Mouse (Mus musculus) forebrain, embryonic 11.5 days (tissue): Measurements from ENCODE around the gene Col10a1. TPM values are rescaled to one million over a fixed set of nuclear protein-coding genes. Genes with fewer than 3 reads are reported as not detected.

ENCODE experiments used
- ATAC-seq: fragments of 200-750 bp; cut with Nextera tagmentation; replicated peaks from 2 replicates; pipeline ENCODE4 v1.8.0; 2017; ENCODE audit warnings: moderate TSS enrichment; ENCODE audit not compliant: low FRiP score
- DNase-seq: peaks from one replicate; pipeline ENCODE4 v3.0.0-alpha.2; 2017; ENCODE audit warnings: low spot score
- H3K27ac ChIP-seq: fragments of 300-500 bp; sonication (generic); 2 replicates; pipeline ENCODE4 v1.5.1; 2014; ENCODE audit warnings: low read depth, low read length
- H3K27me3 ChIP-seq: fragments of 300-500 bp; sonication (generic); 2 replicates; pipeline ENCODE4 v1.6.1; 2014; ENCODE audit warnings: mild to moderate bottlenecking, low read length, mixed read lengths; ENCODE audit not compliant: control insufficient read depth, insufficient read depth
- H3K36me3 ChIP-seq: fragments of 300-500 bp; sonication (generic); 2 replicates; pipeline ENCODE4 v1.6.1; 2014; ENCODE audit warnings: mild to moderate bottlenecking, low read length, moderate library complexity, mixed read lengths; ENCODE audit not compliant: control insufficient read depth, insufficient read depth
- H3K4me1 ChIP-seq: fragments of 300-500 bp; sonication (generic); replicated peaks from 2 replicates; pipeline ENCODE4 v1.6.1; 2014; ENCODE audit warnings: low read length, mixed read lengths; ENCODE audit not compliant: control insufficient read depth, insufficient read depth
- H3K4me2 ChIP-seq: fragments of 300-500 bp; sonication (generic); 2 replicates; pipeline ENCODE4 v1.6.1; 2014; ENCODE audit warnings: low read depth, mild to moderate bottlenecking, low read length, moderate library complexity, mixed read lengths; ENCODE audit not compliant: severe bottlenecking
- H3K4me3 ChIP-seq: fragments of 300-500 bp; sonication (generic); 2 replicates; pipeline ENCODE4 v1.5.1; 2014; ENCODE audit warnings: low read depth, low read length
- H3K9ac ChIP-seq: fragments of 300-500 bp; sonication (generic); 2 replicates; pipeline ENCODE4 v1.6.1; 2014; ENCODE audit warnings: low read length
- H3K9me3 ChIP-seq: fragments of 300-500 bp; sonication (generic); 2 replicates; pipeline ENCODE4 v1.6.1; 2016; ENCODE audit warnings: low read length, mixed read lengths; ENCODE audit not compliant: control insufficient read depth
- WGBS: fragments of 180-500 bp; shearing (Covaris S2); extraction: QIAGEN DNeasy Blood & Tissue Kit; methylation state at CpG from one replicate; pipeline ENCODE4 v1.1.7; 2014; 5-methylcytosine and 5-hydroxymethylcytosine counted together
- polyA plus RNA-seq: library from polyadenylated mRNA; unstranded; fragments of >200 nt; fragmentation: Nextera tagmentation; extraction: Ambion mirVana; gene quantifications from 2 replicates; pipeline ENCODE4 v1.2.1, GENCODE M21; 2014

The Col10a1 gene
- 0.11 TPM in 2 replicates for polyA plus RNA-seq

- Histone ChIP-seq H3K9me3 (no peaks in the 10 kb centered on the region), H3K9ac (no peak within 1 kb of the TSS), H3K36me3 (no peaks in the 10 kb centered on the region), H3K4me2 (no peak within 1 kb of the TSS), H3K4me3 (no peak within 1 kb of the TSS), H3K4me1 (no peaks in the 10 kb centered on the region), H3K27me3 (no peaks in the 10 kb centered on the region), H3K27ac (no peak within 1 kb of the TSS)
- WGBS: 64% methylated on average over 8 of the region's 8 CpGs
- ATAC-seq: no peak
- DNase-seq: no peak
Measured at GRCm38 (mm10) chr10:34389681-34390080, at the start of gene Col10a1. TSS of gene Col10a1 (plus strand) at chr10:34389981.

- Histone ChIP-seq H3K27ac (no peak overlapping the region), H3K9ac (no peak overlapping the region), H3K27me3 (no peaks in the 10 kb centered on the region), H3K9me3 (no peaks in the 10 kb centered on the region), H3K4me2 (no peak overlapping the region), H3K36me3 (no peaks in the 10 kb centered on the region), H3K4me3 (no peak overlapping the region), H3K4me1 (no peaks in the 10 kb centered on the region)
- ATAC-seq (no peak), DNase-seq (no peak)
- 79% methylated on average over 6 of the region's 6 CpGs for WGBS
Measured at GRCm38 (mm10) chr10:34341014-34341413, 48.8 kb upstream of the Col10a1 start.

GRCm38 (mm10) chr10:34341886-34342285, 47.9 kb upstream of the Col10a1 start:
- ATAC-seq: no peak
- Histone ChIP-seq H3K4me3 (no peak overlapping the region), H3K36me3 (no peaks in the 10 kb centered on the region), H3K27me3 (no peaks in the 10 kb centered on the region), H3K9ac (no peak overlapping the region), H3K9me3 (no peaks in the 10 kb centered on the region), H3K27ac (no peak overlapping the region), H3K4me1 (no peaks in the 10 kb centered on the region), H3K4me2 (no peak overlapping the region)
- DNase-seq: no peak
- 85% methylated on average over 1 of the region's 1 CpGs for WGBS

- DNase-seq (no peak), ATAC-seq (no peak)
- Histone ChIP-seq H3K36me3 (no peaks in the 10 kb centered on the region), H3K4me1 (no peaks in the 10 kb centered on the region), H3K27me3 (no peaks in the 10 kb centered on the region), H3K4me3 (no peak overlapping the region), H3K9ac (no peak overlapping the region), H3K9me3 (no peaks in the 10 kb centered on the region), H3K27ac (no peak overlapping the region), H3K4me2 (no peak overlapping the region)
- 84% methylated on average over 4 of the region's 4 CpGs for WGBS
Measured at GRCm38 (mm10) chr10:34352166-34352565, 37.6 kb upstream of the Col10a1 start.

GRCm38 (mm10) chr10:34358263-34358662, 31.5 kb upstream of the Col10a1 start:
- H3K27ac ChIP-seq: no peak overlapping the region
- ATAC-seq (no peak), DNase-seq (no peak)
- no peak overlapping the region for H3K9ac ChIP-seq
- H3K4me3 ChIP-seq: no peak overlapping the region
- no peaks in the 10 kb centered on the region for H3K9me3 ChIP-seq
- no peak overlapping the region for H3K4me2 ChIP-seq
- H3K36me3 ChIP-seq: no peaks in the 10 kb centered on the region
- WGBS: 69% methylated on average over 3 of the region's 3 CpGs
- H3K27me3 ChIP-seq: no peaks in the 10 kb centered on the region
- no peaks in the 10 kb centered on the region for H3K4me1 ChIP-seq

- no peak overlapping the region for H3K4me3 ChIP-seq
- H3K4me1 ChIP-seq: no peaks in the 10 kb centered on the region
- H3K27ac ChIP-seq: no peak overlapping the region
- DNase-seq (no peak), ATAC-seq (no peak)
- H3K36me3 ChIP-seq: no peaks in the 10 kb centered on the region
- no peak overlapping the region for H3K4me2 ChIP-seq
- no peaks in the 10 kb centered on the region for H3K9me3 ChIP-seq
- H3K27me3 ChIP-seq: no peaks in the 10 kb centered on the region
- H3K9ac ChIP-seq: no peak overlapping the region
Measured at GRCm38 (mm10) chr10:34363756-34364155, 26.0 kb upstream of the Col10a1 start.

GRCm38 (mm10) chr10:34368138-34368537, 21.6 kb upstream of the Col10a1 start:
- H3K9ac ChIP-seq: no peak overlapping the region
- DNase-seq (no peak), ATAC-seq (no peak)
- no peaks in the 10 kb centered on the region for H3K9me3 ChIP-seq
- no peak overlapping the region for H3K4me3 ChIP-seq
- H3K4me1 ChIP-seq: no peaks in the 10 kb centered on the region
- no peak overlapping the region for H3K27ac ChIP-seq
- no peaks in the 10 kb centered on the region for H3K36me3 ChIP-seq
- no peak overlapping the region for H3K4me2 ChIP-seq
- WGBS: 72% methylated on average over 5 of the region's 5 CpGs
- H3K27me3 ChIP-seq: no peaks in the 10 kb centered on the region

GRCm38 (mm10) chr10:34373332-34373731, 16.4 kb upstream of the Col10a1 start:
- Histone ChIP-seq H3K4me1 (no peaks in the 10 kb centered on the region), H3K4me3 (no peak overlapping the region), H3K4me2 (no peak overlapping the region), H3K36me3 (no peaks in the 10 kb centered on the region), H3K9ac (no peak overlapping the region), H3K27ac (no peak overlapping the region), H3K9me3 (no peaks in the 10 kb centered on the region), H3K27me3 (no peaks in the 10 kb centered on the region)
- DNase-seq: no peak
- WGBS: 91% methylated on average over 7 of the region's 7 CpGs
- ATAC-seq: no peak

GRCm38 (mm10) chr10:34385636-34386035, 4.1 kb upstream of the Col10a1 start:
- no peak overlapping the region for H3K4me3 ChIP-seq
- no peaks in the 10 kb centered on the region for H3K27me3 ChIP-seq
- WGBS: 88% methylated on average over 5 of the region's 5 CpGs
- DNase-seq (no peak), ATAC-seq (no peak)
- H3K4me2 ChIP-seq: no peak overlapping the region
- no peak overlapping the region for H3K27ac ChIP-seq
- H3K9me3 ChIP-seq: no peaks in the 10 kb centered on the region
- H3K36me3 ChIP-seq: no peaks in the 10 kb centered on the region
- H3K4me1 ChIP-seq: no peaks in the 10 kb centered on the region
- H3K9ac ChIP-seq: no peak overlapping the region
